Mouse (Mus musculus) limb, embryonic 11.5 days (tissue): ENCODE data around the gene Mknk1. TPM values are rescaled to one million over a fixed set of nuclear protein-coding genes. Genes with fewer than 3 reads are reported as not detected.
A peak's percentile ranks its signal among the peaks of the same experiment; 100 is the strongest.

ENCODE experiments used
- ATAC-seq: fragments of 200-750 bp; cut with Nextera tagmentation; 2 replicates; pipeline ENCODE4 v1.8.0; 2017; ENCODE audit warnings: low read depth; ENCODE audit not compliant: insufficient number of reproducible peaks, low FRiP score, low TSS enrichment
- DNase-seq: peaks from one replicate; pipeline ENCODE4 v3.0.0-alpha.2; 2015; ENCODE audit warnings: low spot score
- H3K27ac ChIP-seq: fragments of 300-500 bp; sonication (generic); replicated peaks from 2 replicates; pipeline ENCODE4 v1.5.1; 2014; ENCODE audit warnings: low read depth, mild to moderate bottlenecking, low read length
- H3K27me3 ChIP-seq: fragments of 300-500 bp; sonication (generic); 2 replicates; pipeline ENCODE4 v1.6.1; 2014; ENCODE audit warnings: mild to moderate bottlenecking, low read length, mixed read lengths; ENCODE audit not compliant: control insufficient read depth, insufficient read depth
- H3K36me3 ChIP-seq: fragments of 300-500 bp; sonication (generic); 2 replicates; pipeline ENCODE4 v1.6.1; 2014; ENCODE audit warnings: mild to moderate bottlenecking, low read length, moderate library complexity, mixed read lengths; ENCODE audit not compliant: control insufficient read depth, insufficient read depth
- H3K4me1 ChIP-seq: fragments of 300-500 bp; sonication (generic); 2 replicates; pipeline ENCODE4 v1.6.1; 2014; ENCODE audit warnings: low read length, mixed read lengths; ENCODE audit not compliant: control insufficient read depth, insufficient read depth
- H3K4me2 ChIP-seq: fragments of 300-500 bp; sonication (generic); 2 replicates; pipeline ENCODE4 v1.6.1; 2014; ENCODE audit warnings: low read depth, mild to moderate bottlenecking, moderate library complexity; ENCODE audit not compliant: severe bottlenecking
- H3K4me3 ChIP-seq: fragments of 300-500 bp; sonication (generic); 2 replicates; pipeline ENCODE4 v1.5.1; 2014; ENCODE audit warnings: low read depth, low read length
- H3K9ac ChIP-seq: fragments of 300-500 bp; sonication (generic); 2 replicates; pipeline ENCODE4 v1.6.1; 2014; ENCODE audit warnings: mild to moderate bottlenecking, low read length
- H3K9me3 ChIP-seq: fragments of 300-500 bp; sonication (generic); 2 replicates; pipeline ENCODE4 v1.6.1; 2016; ENCODE audit warnings: low read length; ENCODE audit not compliant: control insufficient read depth
- WGBS: fragments of 180-500 bp; shearing (Covaris S2); extraction: QIAGEN DNeasy Blood & Tissue Kit; methylation state at CpG from one replicate; pipeline ENCODE4 v1.1.7; 2014; 5-methylcytosine and 5-hydroxymethylcytosine counted together
- polyA plus RNA-seq: library from polyadenylated mRNA; unstranded; fragments of >200 nt; fragmentation: Nextera tagmentation; extraction: Ambion mirVana; gene quantifications from 2 replicates; pipeline ENCODE4 v1.2.1, GENCODE M21; 2014

The Mknk1 gene
- polyA plus RNA-seq, 1 experiment from 2014 or later, result 23.2 TPM

DNA sequence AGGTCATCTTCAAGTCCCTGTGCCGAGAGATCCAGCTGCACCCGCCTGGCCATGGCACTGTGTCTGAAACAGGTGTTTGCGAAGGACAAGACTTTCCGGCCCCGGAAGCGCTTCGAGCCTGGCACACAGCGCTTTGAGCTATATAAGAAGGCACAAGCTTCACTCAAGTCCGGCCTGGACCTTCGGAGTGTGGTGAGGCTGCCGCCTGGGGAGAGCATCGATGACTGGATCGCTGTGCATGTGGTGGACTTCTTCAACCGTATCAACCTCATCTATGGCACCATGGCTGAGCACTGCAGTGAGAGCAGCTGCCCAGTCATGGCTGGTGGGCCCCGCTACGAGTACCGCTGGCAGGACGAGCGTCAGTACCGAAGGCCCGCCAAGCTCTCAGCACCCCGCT is 7.8 kb upstream of the Mknk1 start:
- Histone ChIP-seq H3K27me3 (no peaks in the 10 kb centered on the region), H3K4me2 (no peak overlapping the region), H3K4me1 (no peaks in the 10 kb centered on the region), H3K9me3 (no peaks in the 10 kb centered on the region), H3K27ac (no peak overlapping the region), H3K36me3 (no peaks in the 10 kb centered on the region), H3K4me3 (no peak overlapping the region), H3K9ac (no peak overlapping the region)
- no peak for ATAC-seq
- WGBS, result 95% methylated on average over 22 of the region's 22 CpGs
- DNase-seq, result no peak

DNA sequence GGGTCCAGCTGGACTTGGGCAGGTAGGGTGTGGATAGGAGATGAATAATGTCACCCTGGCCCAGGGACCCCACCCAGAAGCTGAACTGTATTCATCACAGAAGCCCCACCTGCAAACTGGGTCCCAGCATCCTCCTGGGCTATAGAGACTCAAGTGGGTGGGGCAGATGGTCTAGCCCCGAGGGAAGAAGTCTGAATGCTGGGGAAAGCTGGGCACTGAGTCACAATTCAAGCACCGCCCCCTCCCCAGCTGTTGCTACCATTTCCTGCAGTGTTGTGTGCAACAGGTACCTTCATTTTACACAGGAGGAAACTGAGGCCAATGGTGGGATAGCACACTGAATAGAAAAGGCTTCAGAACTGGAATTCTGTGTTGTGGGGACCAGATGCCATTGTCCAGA is 7.0 kb upstream of the Mknk1 start:
- Histone ChIP-seq H3K9me3 (no peaks in the 10 kb centered on the region), H3K4me3 (no peak overlapping the region), H3K27me3 (no peaks in the 10 kb centered on the region), H3K4me2 (no peak overlapping the region), H3K36me3 (no peaks in the 10 kb centered on the region), H3K27ac (no peak overlapping the region), H3K4me1 (no peaks in the 10 kb centered on the region), H3K9ac (no peak overlapping the region)
- DNase-seq (no peak), ATAC-seq (no peak)
- 73% methylated on average over 2 of the region's 2 CpGs for WGBS

DNA sequence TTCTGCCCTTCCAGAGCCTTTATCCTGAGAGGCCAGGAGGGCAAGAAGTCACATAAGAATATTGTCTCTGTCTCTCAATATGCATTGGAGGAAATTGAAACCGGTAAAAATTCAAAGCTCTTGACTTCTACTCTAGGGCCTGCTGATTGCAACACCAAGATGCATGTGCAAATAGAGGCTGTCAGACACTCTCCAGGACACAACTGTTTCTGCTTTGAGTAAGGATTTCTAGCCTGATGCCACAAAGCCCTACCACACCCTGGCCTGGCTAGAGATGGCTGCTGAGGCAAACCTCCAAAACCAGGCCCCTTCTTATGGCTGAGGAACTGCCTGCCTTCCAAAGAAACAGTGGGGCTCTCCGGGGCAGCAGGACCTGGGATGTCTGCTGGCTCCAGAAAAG is 3.4 kb upstream of the Mknk1 start:
- Histone ChIP-seq H3K4me2 (no peak overlapping the region), H3K4me1 (no peaks in the 10 kb centered on the region), H3K27ac (no peak overlapping the region), H3K36me3 (no peaks in the 10 kb centered on the region), H3K27me3 (no peaks in the 10 kb centered on the region), H3K9ac (no peak overlapping the region), H3K4me3 (no peak overlapping the region), H3K9me3 (no peaks in the 10 kb centered on the region)
- ATAC-seq (no peak), DNase-seq (no peak)
- 76% methylated on average over 2 of the region's 2 CpGs for WGBS

DNA sequence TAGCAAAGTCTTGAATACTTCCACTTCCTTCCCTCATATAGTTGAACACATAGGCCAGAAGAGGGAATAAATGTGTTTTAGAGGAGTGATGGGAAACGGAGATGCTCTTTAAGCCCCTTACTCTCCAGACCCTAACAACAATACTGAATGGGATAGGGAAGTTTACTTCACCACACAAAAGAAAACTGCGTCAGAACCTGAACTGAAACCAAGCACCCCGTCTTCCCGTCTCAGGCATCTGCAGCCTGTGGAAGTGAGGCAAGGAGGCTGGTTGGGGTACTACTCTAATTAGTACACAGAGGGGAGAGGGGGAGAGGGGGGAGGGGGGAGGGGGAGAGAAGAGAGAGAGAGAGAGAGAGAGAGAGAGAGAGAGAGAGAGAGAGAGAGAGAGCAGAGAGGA is 802 bp upstream of the Mknk1 start:
- WGBS, result 77% methylated on average over 4 of the region's 4 CpGs
- no peaks in the 10 kb centered on the region for H3K36me3 ChIP-seq
- H3K27me3 ChIP-seq, result no peaks in the 10 kb centered on the region
- H3K27ac ChIP-seq, result no peak overlapping the region
- H3K9ac ChIP-seq, result no peak overlapping the region
- no peak for DNase-seq
- H3K9me3 ChIP-seq, result no peaks in the 10 kb centered on the region
- ATAC-seq, result no peak
- H3K4me3 ChIP-seq, result no peak overlapping the region
- no peaks in the 10 kb centered on the region for H3K4me1 ChIP-seq
- H3K4me2 ChIP-seq, result peak overlapping the region; percentile 64; the same call in 1 of the 2 replicates

DNA sequence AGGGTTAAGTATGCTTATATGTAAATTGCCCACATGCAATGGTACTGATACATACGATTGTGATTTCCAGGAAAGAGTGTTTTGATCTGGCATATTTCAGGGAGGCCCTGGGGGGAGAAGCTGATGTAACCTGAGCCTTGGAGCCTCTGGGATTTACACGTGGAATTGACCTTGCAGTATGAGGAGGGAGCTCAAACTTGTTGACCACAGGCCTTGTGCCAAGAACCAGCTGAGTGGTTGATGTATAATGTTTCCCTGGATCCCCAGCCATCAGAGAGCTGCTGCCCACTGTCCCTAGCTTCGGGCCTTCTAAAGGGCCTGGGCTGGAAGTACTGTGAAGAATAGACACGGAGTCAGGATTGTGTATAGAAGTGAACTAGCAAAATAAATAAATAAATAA is 958 bp downstream of the Mknk1 start:
- no peak for DNase-seq
- Histone ChIP-seq H3K9me3 (no peaks in the 10 kb centered on the region), H3K9ac (no peak overlapping the region), H3K27ac (no peak overlapping the region), H3K4me1 (0 out of 2 replicates have a peak, but pooled peaks cover 7% of the 10 kb centered on the region), H3K4me3 (peak overlapping the region; percentile 56; the same call in 1 of the 2 replicates), H3K36me3 (no peaks in the 10 kb centered on the region), H3K4me2 (peak overlapping the region; percentile 64), H3K27me3 (no peaks in the 10 kb centered on the region)
- 54% methylated on average over 4 of the region's 4 CpGs for WGBS
- no peak for ATAC-seq

DNA sequence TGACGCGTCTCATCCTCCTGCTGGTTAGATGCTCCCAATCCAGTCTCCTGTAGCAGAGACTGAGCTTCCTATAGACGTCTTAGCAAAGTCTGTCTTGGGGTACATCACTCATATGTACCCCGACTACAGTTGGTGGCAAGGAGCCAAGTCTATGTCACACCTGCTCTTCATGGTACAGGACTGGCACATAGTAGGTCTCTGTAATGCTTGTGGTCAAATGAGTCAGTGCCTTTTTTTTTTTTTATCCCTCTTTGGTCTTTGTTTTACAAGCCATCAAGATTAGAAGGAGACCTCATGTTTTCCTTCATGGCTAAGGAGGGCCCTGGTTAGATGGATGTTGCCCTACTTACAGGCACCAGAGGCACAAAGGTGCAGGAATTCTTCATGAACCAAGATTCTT is 1.8 kb downstream of the Mknk1 start:
- WGBS, result 86% methylated on average over 4 of the region's 4 CpGs
- ATAC-seq, result no peak

DNA sequence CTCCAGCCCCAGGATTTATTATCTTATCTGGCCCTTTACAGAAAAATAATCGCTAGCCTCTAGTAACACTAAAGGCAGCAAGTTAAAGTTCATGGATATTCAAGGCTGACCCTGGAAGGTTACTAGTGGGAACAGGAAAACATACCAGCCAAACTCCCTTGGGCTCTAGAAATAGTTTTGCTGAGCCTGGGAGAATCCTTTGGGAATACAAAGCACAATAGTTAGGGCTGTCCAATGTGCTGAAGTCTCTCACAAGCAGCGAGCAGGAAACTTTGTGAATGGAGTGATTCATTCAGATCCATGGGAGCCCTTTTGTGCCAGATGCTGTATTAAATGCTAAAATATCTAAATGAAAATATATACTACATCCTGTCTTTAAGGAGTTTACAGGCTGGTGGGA is 7.7 kb downstream of the Mknk1 start:
- no peak for DNase-seq
- H3K4me2 ChIP-seq, result no peak overlapping the region
- no peak overlapping the region for H3K9ac ChIP-seq
- no peak overlapping the region for H3K27ac ChIP-seq
- H3K27me3 ChIP-seq, result no peaks in the 10 kb centered on the region
- H3K4me1 ChIP-seq, result 0 out of 2 replicates have a peak, but pooled peaks cover 7% of the 10 kb centered on the region
- ATAC-seq, result no peak
- no peaks in the 10 kb centered on the region for H3K9me3 ChIP-seq
- no peak overlapping the region for H3K4me3 ChIP-seq
- WGBS, result 70% methylated on average over 2 of the region's 2 CpGs
- peaks cover 10% of the 10 kb centered on the region for H3K36me3 ChIP-seq

More for the DNA sequence above, 1.8 kb downstream of the Mknk1 start:
- Histone ChIP-seq H3K4me2 (no peak overlapping the region), H3K9me3 (no peaks in the 10 kb centered on the region), H3K4me1 (0 out of 2 replicates have a peak, but pooled peaks cover 7% of the 10 kb centered on the region), H3K27ac (no peak overlapping the region), H3K9ac (no peak overlapping the region), H3K36me3 (no peaks in the 10 kb centered on the region), H3K27me3 (no peaks in the 10 kb centered on the region), H3K4me3 (no peak overlapping the region)
- DNase-seq, result no peak

DNA sequence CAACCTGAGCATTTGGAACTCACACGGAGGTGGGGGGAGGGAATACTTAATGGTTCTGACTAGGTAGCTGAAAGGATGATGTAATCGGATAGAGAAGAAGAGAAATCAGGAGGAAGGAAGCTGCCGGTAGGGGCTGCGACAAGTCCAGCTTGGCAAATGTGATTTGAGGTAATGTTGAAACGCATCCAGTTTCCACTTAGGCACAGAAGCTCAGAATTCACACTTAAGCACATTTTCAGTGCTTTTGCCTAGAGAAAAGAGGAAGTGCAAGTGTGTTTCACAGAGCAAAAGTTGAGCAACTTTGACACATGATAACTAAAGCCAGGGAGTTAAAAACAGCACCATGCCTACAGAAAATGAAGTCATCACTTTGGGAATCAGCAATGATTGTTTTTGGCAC is 8.4 kb downstream of the Mknk1 start:
- Histone ChIP-seq H3K4me3 (no peak overlapping the region), H3K9me3 (no peaks in the 10 kb centered on the region), H3K27ac (no peak overlapping the region), H3K9ac (no peak overlapping the region), H3K36me3 (peaks cover 10% of the 10 kb centered on the region), H3K4me1 (0 out of 2 replicates have a peak, but pooled peaks cover 7% of the 10 kb centered on the region), H3K27me3 (no peaks in the 10 kb centered on the region), H3K4me2 (no peak overlapping the region)
- DNase-seq, result no peak
- ATAC-seq, result no peak
- 67% methylated on average over 5 of the region's 5 CpGs for WGBS

DNA sequence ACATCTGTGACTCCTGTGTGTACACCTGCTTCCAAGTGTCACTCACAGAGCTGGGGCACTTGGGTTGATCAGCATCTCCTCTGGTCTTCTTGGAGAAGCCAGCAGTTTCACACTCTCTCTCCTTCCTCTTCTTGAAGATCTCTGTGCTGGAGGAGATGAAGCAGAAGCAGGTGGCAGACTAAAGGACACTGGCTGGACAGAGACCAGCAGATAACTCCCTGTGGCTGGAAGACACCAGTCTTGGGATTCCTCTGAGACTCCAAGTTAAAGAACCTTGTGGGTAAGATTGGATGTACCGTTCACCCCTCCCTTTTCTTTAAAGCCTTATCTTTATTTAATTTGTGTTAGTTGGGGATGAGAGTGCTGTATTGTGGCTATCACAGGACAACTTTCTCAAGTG is 9.1 kb downstream of the Mknk1 start:
- Histone ChIP-seq H3K9me3 (no peaks in the 10 kb centered on the region), H3K4me2 (no peak overlapping the region), H3K27me3 (no peaks in the 10 kb centered on the region), H3K36me3 (peaks cover 10% of the 10 kb centered on the region), H3K27ac (no peak overlapping the region), H3K4me3 (no peak overlapping the region), H3K9ac (no peak overlapping the region), H3K4me1 (0 out of 2 replicates have a peak, but pooled peaks cover 7% of the 10 kb centered on the region)
- no peak for DNase-seq
- WGBS, result 93% methylated on average over 1 of the region's 1 CpGs
- no peak for ATAC-seq
